Mouse (Mus musculus): ENCODE results near the gene Snx9.

Gene Snx9

DNA sequence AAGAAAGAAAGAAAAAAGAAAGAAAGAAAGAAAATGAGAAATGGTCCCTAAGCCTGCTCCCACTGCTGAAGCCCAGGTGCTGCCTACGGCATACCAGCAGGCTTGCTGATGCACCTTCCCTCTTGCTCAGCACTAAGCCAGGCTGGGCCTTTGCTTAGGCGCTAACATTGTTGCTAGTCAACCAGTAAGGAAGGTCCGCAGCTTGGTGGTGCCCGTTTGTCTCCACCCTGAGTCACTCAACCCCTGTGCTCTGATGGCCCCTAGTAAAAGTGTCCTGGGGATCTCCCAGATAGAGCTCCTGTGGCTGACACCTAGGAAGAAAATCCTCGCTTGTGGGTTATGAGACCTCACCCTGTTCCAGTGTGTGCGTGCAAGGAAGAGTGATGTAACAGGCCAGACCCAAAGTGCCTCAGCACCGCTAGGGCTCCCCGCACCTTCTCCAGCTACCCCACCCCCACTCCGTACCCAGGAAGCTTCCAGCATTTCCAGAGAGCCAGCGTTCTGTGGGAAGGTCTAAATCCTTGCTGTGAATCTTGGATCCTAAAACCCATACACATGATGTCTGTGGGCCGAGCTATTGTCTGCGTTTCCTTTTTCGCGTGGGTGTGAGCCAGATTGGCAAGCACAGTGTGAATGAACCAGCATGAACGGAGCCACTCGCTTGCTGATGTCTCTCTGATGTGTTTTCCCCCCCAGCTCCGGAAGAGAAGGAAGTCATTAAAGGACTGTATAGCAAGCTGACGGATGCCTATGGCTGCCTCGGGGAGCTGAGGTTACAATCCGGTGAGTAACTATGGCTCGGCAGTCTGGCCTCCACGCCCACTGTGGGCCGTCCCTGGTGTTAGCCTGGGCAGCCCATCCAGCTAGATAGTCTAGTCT is 134.2 kb downstream of the Snx9 start:
- DNase-seq, result peak; percentile 52 to 59

DNA sequence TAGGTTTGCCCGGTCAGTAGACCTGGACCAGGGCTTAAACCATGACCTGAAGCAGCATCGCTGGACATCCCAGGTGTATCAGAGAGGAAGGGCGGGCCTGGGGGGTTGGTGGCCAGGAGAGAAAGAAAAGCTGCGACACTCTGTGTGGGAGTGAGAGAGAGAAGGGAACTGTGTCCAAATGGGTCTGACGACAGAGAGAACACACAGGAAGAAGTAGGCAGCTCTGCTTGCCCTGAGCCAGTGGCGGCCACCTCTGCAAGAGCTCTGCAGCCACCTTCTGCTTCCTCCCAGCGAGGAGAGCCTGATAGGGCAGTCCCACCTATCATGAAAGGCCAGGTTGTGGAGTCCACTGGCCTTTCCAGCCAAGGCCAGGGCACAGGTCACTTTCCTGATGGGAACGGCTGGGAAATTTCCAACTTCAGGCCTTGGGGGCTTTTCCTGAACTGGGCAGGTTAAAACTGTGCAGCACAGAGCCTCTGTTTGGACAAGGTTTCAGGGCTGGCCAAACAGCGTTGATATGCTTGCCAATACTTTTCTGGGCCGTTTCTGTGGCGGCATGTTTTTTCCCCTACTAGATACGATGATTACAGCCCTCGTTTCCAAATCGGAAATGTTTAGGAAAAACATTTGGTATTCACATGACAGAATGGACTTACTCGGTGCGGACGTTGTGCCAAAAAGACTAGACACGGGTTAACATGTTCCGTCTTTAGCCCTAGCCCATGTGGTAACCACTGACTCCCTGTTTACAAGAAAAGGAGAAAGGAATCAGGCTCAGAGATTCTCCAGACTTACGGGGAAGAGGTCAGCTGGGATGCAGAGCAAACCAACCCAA is 135.3 kb downstream of the Snx9 start:
- DNase-seq, result no peak

DNA sequence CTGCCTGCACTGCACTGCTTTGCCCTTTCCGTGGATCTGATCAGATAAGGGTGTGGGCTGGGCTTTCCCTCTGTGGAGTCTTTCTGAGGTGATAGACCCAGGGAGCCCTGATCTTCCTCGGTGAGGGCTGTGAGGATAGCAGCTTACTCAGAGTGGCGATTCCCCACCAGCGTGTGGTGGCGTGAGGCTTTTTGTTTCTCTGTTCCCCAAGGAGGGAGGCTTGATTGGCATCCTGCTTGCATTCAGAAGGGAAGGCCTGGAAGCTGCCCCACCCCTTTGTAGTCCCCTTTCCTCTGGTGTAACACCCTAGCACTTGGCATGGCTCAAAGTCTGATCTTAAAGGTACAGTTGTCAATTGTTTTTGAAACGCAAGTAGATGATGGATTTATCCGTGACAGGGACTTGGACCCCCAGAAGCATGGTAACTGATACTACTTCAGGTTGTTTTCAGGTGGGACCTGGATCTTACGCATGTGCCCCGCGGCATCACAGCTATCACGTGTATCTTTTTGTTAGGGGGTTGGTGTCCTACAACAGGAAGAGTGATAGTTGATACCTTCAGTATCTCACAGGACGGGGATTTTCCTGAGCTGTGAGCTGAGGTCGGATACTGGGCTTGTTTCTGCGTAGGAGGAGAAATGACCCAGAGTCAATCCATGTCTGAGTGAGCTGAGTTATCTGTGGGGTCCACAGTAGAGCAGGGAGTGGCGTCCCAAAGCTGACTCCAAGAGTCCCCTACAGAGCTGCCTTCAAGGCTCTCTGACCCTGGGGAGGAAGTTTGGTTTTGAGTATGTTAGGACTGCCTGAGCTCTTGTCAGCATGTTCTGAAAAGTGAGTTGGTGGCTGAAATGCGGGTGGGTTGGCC is 136.2 kb downstream of the Snx9 start:
- DNase-seq, result no peak

DNA sequence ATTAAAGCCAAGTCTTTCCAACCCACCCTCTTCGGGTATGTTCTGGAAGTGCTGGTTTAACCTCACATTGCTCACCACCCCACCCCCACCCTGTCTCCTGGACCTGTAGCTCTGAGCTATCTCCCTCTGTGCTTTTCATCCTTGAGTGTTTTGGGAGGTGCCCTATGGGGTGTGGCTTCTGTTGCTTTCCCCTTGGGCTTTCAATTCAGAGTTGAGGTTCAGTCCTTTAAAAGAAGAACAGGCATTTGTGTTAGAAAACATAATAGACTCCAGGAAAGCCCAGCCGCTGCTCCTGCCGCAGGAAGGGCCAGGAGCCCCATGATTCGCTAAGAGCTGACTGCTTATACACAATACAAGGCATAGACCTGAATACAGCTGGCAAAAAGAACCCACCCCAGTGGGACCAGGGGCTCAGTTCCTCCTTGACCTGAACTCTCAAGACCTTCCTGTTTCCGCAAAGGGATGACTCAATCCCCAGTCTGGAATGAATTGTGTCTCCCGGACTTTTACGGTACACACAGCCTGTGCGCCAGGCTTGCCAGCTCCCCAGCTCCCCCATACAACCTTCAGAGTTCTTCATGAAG is 136.9 kb downstream of the Snx9 start:
- DNase-seq, result no peak

DNA sequence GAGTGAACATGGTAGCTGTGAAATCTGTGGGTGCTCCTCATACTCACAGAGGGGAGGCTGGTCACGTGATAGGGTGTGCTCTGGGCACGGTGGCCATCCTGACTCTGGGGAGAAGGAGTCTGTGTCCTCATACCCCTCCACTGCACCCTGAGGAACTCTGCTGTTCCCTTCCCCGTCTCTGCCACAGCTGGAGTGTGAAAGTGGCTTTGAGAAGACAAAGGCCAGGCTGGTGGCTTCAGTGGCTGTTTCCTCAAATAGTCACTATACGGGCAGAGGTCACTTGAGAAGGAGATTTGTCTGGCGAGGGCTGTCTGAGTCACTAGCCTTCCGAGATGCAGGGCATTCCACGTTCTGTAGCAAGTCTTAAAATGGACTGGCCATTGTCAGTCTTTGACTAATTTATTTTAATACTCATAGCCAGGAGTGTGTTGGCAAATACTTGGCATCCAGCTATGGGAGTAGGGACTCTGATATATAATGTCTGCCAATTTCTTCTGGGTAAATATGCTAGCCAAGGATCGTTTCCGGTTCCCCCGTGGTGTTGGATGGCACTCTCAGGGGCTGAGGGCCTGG is 137.5 kb downstream of the Snx9 start:
- DNase-seq, result peak; percentile 42 to 52

DNA sequence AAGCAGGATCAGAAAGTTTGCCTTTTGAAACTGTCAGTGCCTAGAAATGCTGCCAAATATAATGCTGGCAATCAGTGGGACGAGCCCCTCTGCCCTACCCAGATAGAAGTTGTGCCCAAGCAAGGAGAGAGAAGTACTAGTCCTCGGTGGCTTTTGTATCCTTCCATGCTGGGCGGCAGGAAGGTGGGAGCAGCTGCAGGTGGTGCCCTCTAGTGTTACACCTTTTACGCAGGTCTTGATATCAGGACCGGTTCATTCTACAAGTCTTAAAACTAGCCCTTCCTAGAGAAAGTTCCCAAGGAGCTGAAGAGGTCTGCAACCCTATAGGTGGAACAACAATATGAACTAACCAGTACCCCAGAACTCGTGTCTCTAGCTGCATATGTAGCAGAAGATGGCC is 139.7 kb downstream of the Snx9 start:
- peak in 1 of 2 experiments; percentile 53 for DNase-seq
